Mouse (Mus musculus): ENCODE data around the gene Irf9. TPM values are rescaled to one million over a fixed set of nuclear protein-coding genes. Genes with fewer than 3 reads are reported as not detected.

Irf9 gene
- 15.9 and 17.2 TPM in 2 replicates for polyA plus RNA-seq (2015; fragmentation: Nextera tagmentation; extraction: Ambion mirVana)

DNA sequence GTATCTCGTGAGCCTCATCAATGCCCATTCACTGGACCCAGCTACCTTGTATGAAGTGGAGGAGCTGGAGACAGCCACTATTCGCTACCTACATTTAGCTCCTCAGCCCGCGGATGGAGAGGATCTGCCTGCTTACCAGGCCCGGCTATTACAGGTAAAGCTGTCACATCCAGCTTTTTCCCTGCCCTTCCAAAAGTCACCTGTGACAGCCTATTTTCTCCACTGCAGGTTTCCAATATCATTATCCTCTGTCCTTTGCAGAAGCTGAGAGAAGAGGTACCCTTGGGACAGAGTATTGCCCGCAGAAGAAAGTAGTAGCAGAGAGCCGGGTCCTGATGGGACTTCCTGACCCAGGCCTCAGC, at the start of gene Irf9:
Gene Irf9, plus strand, starts transcription at position 301 of the 362 bp plus-strand sequence.
- peaks cover 55% of the 10 kb centered on the region for H3K36me3 ChIP-seq (ENCODE audit: control insufficient read depth, insufficient read depth)
- peak within 1 kb of the TSS; percentile 87 for H3K4me2 ChIP-seq (ENCODE audit: low read depth, low read length)
- no peaks in the 10 kb centered on the region for H3K27me3 ChIP-seq (ENCODE audit: control insufficient read depth, insufficient read depth, low read depth, low read length)
- H3K4me1 ChIP-seq (ENCODE audit: control insufficient read depth, low read depth, low read length), result peaks cover 29% of the 10 kb centered on the region
- ATAC-seq (ENCODE audit: low read depth), result no peak
- H3K9ac ChIP-seq (ENCODE audit: low read depth, low read length), result peak within 1 kb of the TSS; percentile 85
- peak within 1 kb of the TSS; percentile 97 for H3K27ac ChIP-seq (ENCODE audit: low read length)
- H3K9me3 ChIP-seq (replicated peaks; ENCODE audit: control insufficient read depth, low read length), result no peaks in the 10 kb centered on the region
- 77% methylated on average over 7 of the region's 7 CpGs for WGBS (ENCODE audit: insufficient replicate concordance)
- peak within 1 kb of the TSS; percentile 77 for H3K4me3 ChIP-seq (ENCODE audit: low read depth, low read length)

DNA sequence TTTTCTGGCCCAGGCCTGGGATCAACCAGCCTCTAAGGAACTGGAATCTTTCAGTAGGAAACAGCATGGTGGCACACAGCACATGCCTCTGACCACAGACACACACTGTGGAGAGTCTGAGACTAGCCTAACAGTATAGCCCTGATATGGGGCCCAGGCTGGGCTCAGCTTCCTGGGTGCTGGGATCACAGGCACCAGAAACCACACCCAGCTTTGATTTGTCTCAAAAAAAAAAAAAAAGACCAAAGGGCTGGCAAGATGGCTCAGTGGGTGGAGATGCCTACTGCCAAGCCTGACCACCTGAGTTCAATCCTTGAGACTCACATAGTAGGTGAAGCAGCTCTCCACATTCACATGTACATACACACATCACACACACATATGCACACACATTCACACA, 48.7 kb upstream of the Irf9 start:
- Histone ChIP-seq H3K9ac (ENCODE audit: low read depth, low read length) (no peak overlapping the region), H3K27me3 (ENCODE audit: control insufficient read depth, insufficient read depth, low read depth, low read length) (no peaks in the 10 kb centered on the region), H3K4me1 (ENCODE audit: control insufficient read depth, low read depth, low read length) (peaks cover 35% of the 10 kb centered on the region), H3K4me3 (ENCODE audit: low read depth, low read length) (no peak overlapping the region), H3K36me3 (ENCODE audit: control insufficient read depth, insufficient read depth) (peaks cover 4% of the 10 kb centered on the region), H3K27ac (ENCODE audit: low read length) (no peak overlapping the region), H3K4me2 (ENCODE audit: low read depth, low read length) (no peak overlapping the region), H3K9me3 (replicated peaks; ENCODE audit: control insufficient read depth, low read length) (no peaks in the 10 kb centered on the region)
- no peak for ATAC-seq (ENCODE audit: low read depth)

DNA sequence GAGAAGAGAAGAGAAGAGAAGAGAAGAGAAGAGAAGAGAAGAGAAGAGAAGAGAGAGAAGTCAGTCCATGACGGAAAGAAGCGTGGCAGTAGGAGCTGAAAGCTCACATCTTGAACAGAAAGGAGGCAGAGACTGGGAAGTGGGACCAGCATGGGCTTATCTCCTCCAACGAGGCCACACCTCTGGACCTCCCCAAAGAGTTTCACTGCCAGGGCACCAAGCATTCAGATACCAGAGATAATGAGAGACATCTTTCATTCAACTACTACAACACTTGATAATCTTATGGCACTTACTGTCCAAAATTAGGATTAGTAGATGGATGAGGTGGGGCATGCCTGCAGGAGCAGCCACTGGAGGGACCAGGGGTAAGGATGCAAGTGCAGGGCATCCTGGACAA, 47.6 kb upstream of the Irf9 start:
- WGBS (ENCODE audit: insufficient replicate concordance), result 70% methylated on average over 3 of the region's 3 CpGs

DNA sequence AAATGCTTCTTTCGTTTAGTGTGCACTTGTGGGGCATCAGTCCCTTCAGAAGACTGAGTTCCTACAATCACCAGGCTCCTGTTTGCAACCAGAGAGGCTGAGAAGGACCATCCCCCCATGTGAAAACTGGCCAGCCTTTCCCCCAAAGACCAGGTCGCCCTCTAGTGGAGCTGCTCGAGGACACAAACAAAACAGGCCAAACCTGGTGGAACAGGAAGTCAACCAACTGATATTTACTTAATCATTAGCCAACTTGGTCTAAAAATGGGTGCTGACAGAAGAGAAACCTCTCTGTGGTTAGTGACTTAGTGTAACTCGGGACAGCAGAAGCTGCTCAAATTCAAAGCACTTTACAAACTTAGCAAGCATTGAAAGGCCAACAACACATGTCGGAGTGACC, 46.4 kb upstream of the Irf9 start:
- peaks cover 47% of the 10 kb centered on the region for H3K4me1 ChIP-seq (ENCODE audit: control insufficient read depth, low read depth, low read length)
- H3K4me3 ChIP-seq (ENCODE audit: low read depth, low read length), result no peak overlapping the region
- no peak overlapping the region for H3K4me2 ChIP-seq (ENCODE audit: low read depth, low read length)
- no peaks in the 10 kb centered on the region for H3K27me3 ChIP-seq (ENCODE audit: control insufficient read depth, insufficient read depth, low read depth, low read length)
- WGBS (ENCODE audit: insufficient replicate concordance), result 13% methylated on average over 5 of the region's 5 CpGs
- peak overlapping the region; percentile 83 for H3K27ac ChIP-seq (ENCODE audit: low read length)
- H3K36me3 ChIP-seq (ENCODE audit: control insufficient read depth, insufficient read depth), result no peaks in the 10 kb centered on the region
- no peak overlapping the region; the same call in 1 of the 2 replicates for H3K9ac ChIP-seq (ENCODE audit: low read depth, low read length)
- no peak for ATAC-seq (ENCODE audit: low read depth)
- no peaks in the 10 kb centered on the region for H3K9me3 ChIP-seq (replicated peaks; ENCODE audit: control insufficient read depth, low read length)

More for the DNA sequence above, 47.6 kb upstream of the Irf9 start:
- Histone ChIP-seq H3K27ac (ENCODE audit: low read length) (no peak overlapping the region), H3K9ac (ENCODE audit: low read depth, low read length) (no peak overlapping the region), H3K36me3 (ENCODE audit: control insufficient read depth, insufficient read depth) (no peaks in the 10 kb centered on the region), H3K27me3 (ENCODE audit: control insufficient read depth, insufficient read depth, low read depth, low read length) (no peaks in the 10 kb centered on the region), H3K4me1 (ENCODE audit: control insufficient read depth, low read depth, low read length) (peaks cover 35% of the 10 kb centered on the region), H3K9me3 (replicated peaks; ENCODE audit: control insufficient read depth, low read length) (no peaks in the 10 kb centered on the region), H3K4me2 (ENCODE audit: low read depth, low read length) (no peak overlapping the region), H3K4me3 (ENCODE audit: low read depth, low read length) (no peak overlapping the region)
- ATAC-seq (ENCODE audit: low read depth), result no peak

DNA sequence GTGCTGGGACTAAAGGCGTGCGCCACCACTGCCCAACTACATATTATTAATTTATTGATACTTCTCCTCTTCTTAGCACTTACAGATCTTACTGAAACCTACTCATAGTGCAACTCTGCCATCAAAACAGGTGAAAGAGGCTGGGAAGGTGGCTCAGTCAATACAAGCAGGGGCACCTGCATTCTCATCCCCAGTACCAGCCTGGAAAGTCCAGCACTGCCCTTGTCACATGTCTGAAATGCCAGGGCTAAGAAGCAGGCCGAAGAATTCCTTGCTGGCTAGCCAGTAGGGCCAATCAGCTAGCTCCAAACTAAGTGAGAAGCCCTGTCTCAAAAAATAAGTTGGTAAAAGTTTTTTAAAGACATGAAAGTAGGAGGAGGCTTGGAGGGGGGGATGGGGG, 45.8 kb upstream of the Irf9 start:
- Histone ChIP-seq H3K9ac (ENCODE audit: low read depth, low read length) (peak overlapping the region; percentile 10; the same call in 1 of the 2 replicates), H3K27me3 (ENCODE audit: control insufficient read depth, insufficient read depth, low read depth, low read length) (no peaks in the 10 kb centered on the region), H3K4me3 (ENCODE audit: low read depth, low read length) (no peak overlapping the region), H3K4me1 (ENCODE audit: control insufficient read depth, low read depth, low read length) (peaks cover 47% of the 10 kb centered on the region), H3K9me3 (replicated peaks; ENCODE audit: control insufficient read depth, low read length) (no peaks in the 10 kb centered on the region), H3K27ac (ENCODE audit: low read length) (peak overlapping the region; percentile 83), H3K4me2 (ENCODE audit: low read depth, low read length) (no peak overlapping the region), H3K36me3 (ENCODE audit: control insufficient read depth, insufficient read depth) (no peaks in the 10 kb centered on the region)
- ATAC-seq (ENCODE audit: low read depth), result no peak
- WGBS (ENCODE audit: insufficient replicate concordance), result 76% methylated on average over 3 of the region's 3 CpGs

DNA sequence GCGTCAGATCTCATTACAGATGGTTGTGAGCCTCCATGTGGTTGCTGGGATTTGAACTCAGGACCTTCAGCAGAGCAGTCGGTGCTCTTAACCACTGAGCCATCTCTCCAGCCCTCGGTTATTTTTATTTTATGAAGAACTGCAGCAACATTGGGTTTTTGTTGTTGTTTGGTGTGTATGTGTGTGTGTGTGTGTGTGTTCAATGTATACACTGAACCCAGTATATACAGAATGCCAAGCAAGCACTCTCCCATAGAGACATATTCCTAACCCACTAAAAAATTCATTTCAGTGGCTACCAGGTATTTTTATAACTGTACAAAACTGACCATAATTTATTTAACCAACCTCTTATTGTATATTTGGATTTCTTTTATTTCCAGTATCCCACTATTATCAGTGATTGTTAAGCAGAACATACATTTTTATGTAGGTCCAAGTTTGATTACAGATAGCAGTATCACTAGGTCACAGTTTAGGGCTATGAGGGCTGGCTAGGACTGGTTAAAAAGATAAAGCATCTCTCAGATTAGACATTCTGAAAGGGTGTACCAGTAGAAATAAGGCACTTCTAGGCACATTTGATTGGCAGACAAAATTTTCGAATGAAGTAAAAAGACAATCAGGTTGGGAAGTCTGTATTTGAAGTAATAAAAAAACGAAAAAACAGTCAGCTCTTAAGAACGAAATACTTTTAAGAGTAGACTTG, 44.5 kb upstream of the Irf9 start:
- ATAC-seq (ENCODE audit: low read depth), result peak; percentile 20
- H3K9ac ChIP-seq (ENCODE audit: low read depth, low read length), result peak overlapping the region; percentile 90; the same call in 1 of the 2 replicates
- H3K4me2 ChIP-seq (ENCODE audit: low read depth, low read length), result peak overlapping the region; percentile 89
- H3K27ac ChIP-seq (ENCODE audit: low read length), result peak overlapping the region; percentile 100
- no peaks in the 10 kb centered on the region for H3K9me3 ChIP-seq (replicated peaks; ENCODE audit: control insufficient read depth, low read length)
- peaks cover 47% of the 10 kb centered on the region for H3K4me1 ChIP-seq (ENCODE audit: control insufficient read depth, low read depth, low read length)
- 31% methylated on average over 6 of the region's 6 CpGs for WGBS (ENCODE audit: insufficient replicate concordance)
- H3K4me3 ChIP-seq (ENCODE audit: low read depth, low read length), result peak overlapping the region; percentile 78
- H3K36me3 ChIP-seq (ENCODE audit: control insufficient read depth, insufficient read depth), result no peaks in the 10 kb centered on the region
- no peaks in the 10 kb centered on the region for H3K27me3 ChIP-seq (ENCODE audit: control insufficient read depth, insufficient read depth, low read depth, low read length)

DNA sequence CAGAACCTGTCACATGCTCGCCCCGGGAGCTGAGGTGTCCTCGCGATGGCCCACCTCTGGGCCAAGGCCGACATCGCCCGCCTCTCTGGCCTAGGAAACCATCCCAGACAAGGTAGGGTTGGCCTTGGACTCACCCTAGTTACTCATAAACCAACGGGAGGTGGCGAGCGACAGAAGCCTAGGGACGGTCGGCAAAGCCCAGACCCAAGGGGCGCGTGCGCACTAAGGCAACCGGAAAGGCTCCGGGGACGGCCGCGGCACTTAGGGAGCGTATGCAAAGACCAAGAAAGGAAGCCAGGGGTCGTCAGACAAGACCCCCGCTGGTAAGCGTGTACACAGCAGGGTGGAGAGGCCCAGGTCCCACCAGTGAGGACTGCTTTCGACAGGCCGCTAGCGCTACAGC, 43.6 kb upstream of the Irf9 start, which contains the start of gene Dcaf11:
Gene Dcaf11, plus strand, starts transcription at position 208 of the 403 bp plus-strand sequence.
- H3K27ac ChIP-seq (ENCODE audit: low read length), result peak within 1 kb of the TSS; percentile 100
- H3K4me2 ChIP-seq (ENCODE audit: low read depth, low read length), result peak within 1 kb of the TSS; percentile 89
- H3K9ac ChIP-seq (ENCODE audit: low read depth, low read length), result peak within 1 kb of the TSS; percentile 90
- peak within 1 kb of the TSS; percentile 78 for H3K4me3 ChIP-seq (ENCODE audit: low read depth, low read length)
- peak; percentile 76 for ATAC-seq (ENCODE audit: low read depth)
- H3K27me3 ChIP-seq (ENCODE audit: control insufficient read depth, insufficient read depth, low read depth, low read length), result no peaks in the 10 kb centered on the region
- H3K9me3 ChIP-seq (replicated peaks; ENCODE audit: control insufficient read depth, low read length), result no peaks in the 10 kb centered on the region
- under 1% methylated on average over 27 of the region's 27 CpGs for WGBS (ENCODE audit: insufficient replicate concordance)
- peaks cover 7% of the 10 kb centered on the region for H3K36me3 ChIP-seq (ENCODE audit: control insufficient read depth, insufficient read depth)
- peaks cover 43% of the 10 kb centered on the region for H3K4me1 ChIP-seq (ENCODE audit: control insufficient read depth, low read depth, low read length)

DNA sequence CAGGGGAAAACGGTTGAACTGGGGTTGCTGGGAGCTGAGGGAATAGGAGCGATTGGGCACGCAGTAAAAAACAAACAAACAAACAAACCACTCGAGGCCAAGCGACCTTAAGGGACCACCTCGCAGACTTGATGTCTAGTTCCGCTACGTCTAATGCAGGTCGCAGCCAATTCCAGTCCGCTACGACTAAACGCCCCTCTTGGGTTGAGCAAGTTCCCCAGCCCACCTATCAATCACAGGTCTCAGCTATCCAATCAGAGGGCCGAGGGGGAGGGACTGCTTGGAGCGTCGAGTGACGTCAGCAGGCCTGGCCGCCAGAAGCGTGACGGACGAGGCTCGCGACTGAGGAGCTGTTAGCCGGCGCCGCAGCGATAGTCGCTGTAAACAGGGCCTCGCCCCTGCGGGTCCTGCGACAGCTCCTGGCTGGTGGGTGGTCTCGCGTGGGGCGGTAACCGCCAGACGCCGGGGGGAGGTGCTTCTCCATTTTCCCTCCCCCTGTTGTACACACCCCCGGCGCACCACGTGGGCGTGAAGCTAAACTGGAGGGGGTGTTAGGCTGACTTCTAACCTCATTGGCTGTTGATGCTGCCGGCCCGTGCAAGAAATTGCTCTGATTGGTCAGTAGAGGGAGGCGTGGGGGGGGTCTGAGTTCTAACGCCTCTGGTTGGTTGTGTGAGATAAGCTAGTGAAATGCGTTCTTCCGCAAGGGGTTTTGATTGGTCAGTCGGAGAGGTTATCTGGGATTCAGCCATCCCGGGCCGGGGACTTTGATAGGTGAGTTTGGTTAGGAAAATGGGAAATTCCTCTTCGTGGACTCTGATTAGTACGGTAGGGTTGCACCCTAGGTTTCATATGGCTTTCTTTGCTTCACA, 42.9 kb upstream of the Irf9 start, which contains the start of gene A730061H03Rik:
Gene A730061H03Rik, minus strand, starts transcription at position 205 of the 872 bp plus-strand sequence.
- peak within 1 kb of the TSS; percentile 100 for H3K27ac ChIP-seq (ENCODE audit: low read length)
- peak within 1 kb of the TSS; percentile 89 for H3K4me2 ChIP-seq (ENCODE audit: low read depth, low read length)
- H3K4me1 ChIP-seq (ENCODE audit: control insufficient read depth, low read depth, low read length), result peaks cover 43% of the 10 kb centered on the region
- under 1% methylated on average over 51 of the region's 51 CpGs for WGBS (ENCODE audit: insufficient replicate concordance)
- H3K9ac ChIP-seq (ENCODE audit: low read depth, low read length), result peak within 1 kb of the TSS; percentile 90
- no peaks in the 10 kb centered on the region for H3K27me3 ChIP-seq (ENCODE audit: control insufficient read depth, insufficient read depth, low read depth, low read length)
- H3K36me3 ChIP-seq (ENCODE audit: control insufficient read depth, insufficient read depth), result peaks cover 13% of the 10 kb centered on the region
- peak within 1 kb of the TSS; percentile 78 for H3K4me3 ChIP-seq (ENCODE audit: low read depth, low read length)
- peak; percentile 87 for ATAC-seq (ENCODE audit: low read depth)
- H3K9me3 ChIP-seq (replicated peaks; ENCODE audit: control insufficient read depth, low read length), result no peaks in the 10 kb centered on the region
